Mouse (Mus musculus): ENCODE measurements around the gene Olfr366. TPM values are rescaled to one million over a fixed set of nuclear protein-coding genes. Genes with fewer than 3 reads are reported as not detected.

Olfr366 gene
- not detected in 2 replicates for polyA plus RNA-seq (2012; rRNA removed)

GRCm38 (mm10) chr2:37211274-37211673 is at the start of gene Olfr366:
Gene Olfr366 (plus strand): TSS chr2:37211574.

GRCm38 (mm10) chr2:37187898-37188297 is 23.5 kb upstream of the Olfr366 start, which contains the start of gene Olfr365:
Gene Olfr365 (plus strand): TSS chr2:37188198.

Other genes starting within 250 kb of the Olfr366 start
- not detected in 2 replicates for gene Olfr357, start 217.7 kb upstream of the Olfr366 start, polyA plus RNA-seq (2012; rRNA removed)
- not detected in 2 replicates for gene Olfr358, start 202.2 kb upstream of the Olfr366 start, polyA plus RNA-seq (2012; rRNA removed)
- gene Olfr360, start 145.8 kb upstream of the Olfr366 start, polyA plus RNA-seq (2012; rRNA removed), result not detected in 2 replicates
- not detected in 2 replicates for gene Olfr361, start 122.3 kb upstream of the Olfr366 start, polyA plus RNA-seq (2012; rRNA removed)
- not detected in 2 replicates for gene Olfr362, start 93.7 kb upstream of the Olfr366 start, polyA plus RNA-seq (2012; rRNA removed)
- gene Olfr364-ps1, start 72.3 kb upstream of the Olfr366 start, polyA plus RNA-seq (2012; rRNA removed), result not detected in 2 replicates
- not detected in 2 replicates for gene Olfr365, start 23.4 kb upstream of the Olfr366 start, polyA plus RNA-seq (2012; rRNA removed)
- gene Olfr368, start 114.9 kb downstream of the Olfr366 start, polyA plus RNA-seq (2012; rRNA removed), result not detected in 2 replicates
- gene Pdcl, start 147.8 kb downstream of the Olfr366 start, polyA plus RNA-seq (2012; rRNA removed), result 38.1 and 40.0 TPM in 2 replicates
- 28.4 and 30.0 TPM in 2 replicates for gene Rc3h2, start 211.3 kb downstream of the Olfr366 start, polyA plus RNA-seq (2012; rRNA removed)
- 7.1 and 7.8 TPM in 2 replicates for gene Zbtb26, start 231.6 kb downstream of the Olfr366 start, polyA plus RNA-seq (2012; rRNA removed)
- gene Zbtb6, start 231.6 kb downstream of the Olfr366 start, polyA plus RNA-seq (2012; rRNA removed), result 18.2 and 18.3 TPM in 2 replicates
- gene Rabgap1, start 231.7 kb downstream of the Olfr366 start, polyA plus RNA-seq (2012; rRNA removed), result 54.2 and 59.7 TPM in 2 replicates